Mouse (Mus musculus): ENCODE measurements around the gene Slc35f4. TPM values are rescaled to one million over a fixed set of nuclear protein-coding genes. Genes with fewer than 3 reads are reported as not detected.

Gene Slc35f4
- total RNA-seq, 1 experiment = 0.13 TPM

DNA sequence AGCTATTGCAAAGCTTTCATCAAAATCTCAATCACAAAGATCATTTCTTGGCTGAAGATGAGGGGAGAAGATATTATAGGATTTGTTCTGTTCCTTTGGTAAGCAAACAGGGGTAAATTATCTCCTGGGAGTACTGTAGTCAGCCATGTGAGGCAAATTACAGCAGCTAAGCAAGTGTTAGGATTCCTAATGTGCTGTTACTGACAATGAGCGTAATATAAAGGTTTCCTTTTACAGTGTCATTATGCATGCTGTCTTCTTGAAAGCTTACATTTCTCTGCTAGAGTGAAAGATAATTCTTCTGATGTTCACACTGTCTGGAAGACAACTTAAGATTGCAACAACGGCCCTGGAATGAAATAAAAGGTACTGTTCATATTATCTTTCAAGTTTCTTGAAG is 192.0 kb downstream of the Slc35f4 start:
- TF ChIP-seq ZNF384 (IDR thresholded peaks at IDR 0.05; ENCODE audit: low read depth, low read length) (no peak), MAFK (IDR thresholded peaks at IDR 0.05; ENCODE audit: insufficient read depth, low read depth, low read length) (no peak), HCFC1 (IDR thresholded peaks at IDR 0.05; ENCODE audit: borderline replicate concordance, insufficient read depth, low read length) (no peak), ZC3H11A (IDR thresholded peaks at IDR 0.05; ENCODE audit: borderline replicate concordance, low read depth, low read length) (no peak), CHD2 (IDR thresholded peaks at IDR 0.05; ENCODE audit: low read depth, low read length) (no peak)
- DNase-seq (ENCODE audit: low read depth, low spot score) = no peak
- H3K9ac ChIP-seq (ENCODE audit: insufficient read depth, low read depth, low read length, poor library complexity, severe bottlenecking) = no peak overlapping the region
- H3K36me3 ChIP-seq (ENCODE audit: control insufficient read depth, insufficient read depth, low read length, poor library complexity, severe bottlenecking) = no peaks in the 10 kb centered on the region
- no peak overlapping the region for H3K27ac ChIP-seq (ENCODE audit: insufficient read depth, low read depth, low read length, poor library complexity, severe bottlenecking)
- H3K4me1 ChIP-seq (ENCODE audit: control insufficient read depth in 2 of 2, insufficient read depth in 2 of 2, low read length in 2 of 2, poor library complexity in 1 of 2) = no peaks in the 10 kb centered on the region
- no peaks in the 10 kb centered on the region for H3K9me3 ChIP-seq (ENCODE audit: control insufficient read depth, insufficient read depth, low read depth, low read length)
- in situ Hi-C loops (cut with MboI; ENCODE audit: low sequenced_read_pairs in 2 of 2, unreplicated experiment in 2 of 2) = no loop called here
- H3K4me3 ChIP-seq (ENCODE audit: insufficient read depth in 1 of 2, low read depth in 1 of 2, low read length in 2 of 2, poor library complexity in 1 of 2, severe bottlenecking in 1 of 2) = no peak overlapping the region

DNA sequence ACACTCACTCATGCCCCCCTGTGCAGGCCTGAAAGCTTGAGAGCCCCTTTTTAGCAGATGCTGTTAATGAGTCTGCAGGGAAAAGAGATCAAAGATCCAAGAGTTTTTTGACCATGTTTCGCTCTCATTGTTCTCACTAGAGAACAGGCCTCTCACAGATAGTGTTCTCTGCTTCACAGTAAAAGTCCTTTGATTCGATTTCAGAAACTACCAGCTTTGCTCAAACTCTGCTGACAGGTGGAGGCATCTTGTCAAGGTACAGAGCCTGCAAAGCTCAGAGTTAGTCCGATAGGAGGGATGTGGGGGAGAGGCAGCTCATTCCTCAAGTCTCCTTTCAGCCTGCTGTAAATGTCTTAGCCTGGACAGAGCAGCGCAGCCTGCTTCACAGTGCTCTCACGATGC is 209.4 kb downstream of the Slc35f4 start:
- no peak overlapping the region for H3K9ac ChIP-seq (ENCODE audit: insufficient read depth, low read depth, low read length, poor library complexity, severe bottlenecking)
- H3K4me1 ChIP-seq (ENCODE audit: control insufficient read depth in 2 of 2, insufficient read depth in 2 of 2, low read length in 2 of 2, poor library complexity in 1 of 2) = 0 out of 4 replicates have a peak, but pooled peaks cover 2% of the 10 kb centered on the region in 2 experiments
- no peaks in the 10 kb centered on the region for H3K36me3 ChIP-seq (ENCODE audit: control insufficient read depth, insufficient read depth, low read length, poor library complexity, severe bottlenecking)
- TF ChIP-seq ZC3H11A (IDR thresholded peaks at IDR 0.05; ENCODE audit: borderline replicate concordance, low read depth, low read length) (no peak), HCFC1 (IDR thresholded peaks at IDR 0.05; ENCODE audit: borderline replicate concordance, insufficient read depth, low read length) (no peak), CHD2 (IDR thresholded peaks at IDR 0.05; ENCODE audit: low read depth, low read length) (no peak), MAFK (IDR thresholded peaks at IDR 0.05; ENCODE audit: insufficient read depth, low read depth, low read length) (no peak), ZNF384 (IDR thresholded peaks at IDR 0.05; ENCODE audit: low read depth, low read length) (no peak)
- no peak for DNase-seq (ENCODE audit: low read depth, low spot score)
- H3K9me3 ChIP-seq (ENCODE audit: control insufficient read depth, insufficient read depth, low read depth, low read length) = no peaks in the 10 kb centered on the region
- no peak overlapping the region for H3K27ac ChIP-seq (ENCODE audit: insufficient read depth, low read depth, low read length, poor library complexity, severe bottlenecking)
- in situ Hi-C loops (cut with MboI; ENCODE audit: low sequenced_read_pairs in 2 of 2, unreplicated experiment in 2 of 2) = no loop called here
- no peak overlapping the region for H3K4me3 ChIP-seq (ENCODE audit: insufficient read depth in 1 of 2, low read depth in 1 of 2, low read length in 2 of 2, poor library complexity in 1 of 2, severe bottlenecking in 1 of 2)

DNA sequence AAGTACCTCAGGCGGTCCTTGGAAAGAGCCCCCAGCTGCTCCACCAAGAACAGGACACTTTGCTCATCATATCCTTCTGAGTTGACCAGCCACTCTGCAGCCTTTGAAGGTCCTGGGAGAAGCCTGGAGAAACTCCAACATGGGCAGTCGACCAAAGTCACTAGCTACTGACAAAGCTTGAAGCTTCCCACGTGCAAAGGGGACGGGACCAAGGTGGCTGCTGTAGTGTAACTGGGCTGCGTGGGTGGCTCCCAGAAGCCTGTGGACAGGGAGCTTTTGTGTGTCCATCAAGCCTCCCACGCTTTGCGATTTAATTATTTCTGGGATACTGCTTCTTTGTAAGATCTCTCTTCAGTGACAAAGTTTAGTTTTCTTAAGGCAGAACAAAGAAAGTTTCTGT is 211.9 kb downstream of the Slc35f4 start:
- no peak for TF ChIP-seq CHD2 (IDR thresholded peaks at IDR 0.05; ENCODE audit: low read depth, low read length)
- TF ChIP-seq MAFK (IDR thresholded peaks at IDR 0.05; ENCODE audit: insufficient read depth, low read depth, low read length) = no peak
- TF ChIP-seq ZC3H11A (IDR thresholded peaks at IDR 0.05; ENCODE audit: borderline replicate concordance, low read depth, low read length) = no peak
- TF ChIP-seq ZNF384 (IDR thresholded peaks at IDR 0.05; ENCODE audit: low read depth, low read length) = no peak
- no peak for TF ChIP-seq HCFC1 (IDR thresholded peaks at IDR 0.05; ENCODE audit: borderline replicate concordance, insufficient read depth, low read length)
- in situ Hi-C loops (cut with MboI; ENCODE audit: low sequenced_read_pairs in 2 of 2, unreplicated experiment in 2 of 2) = no loop called here
- Histone ChIP-seq H3K27ac (ENCODE audit: insufficient read depth, low read depth, low read length, poor library complexity, severe bottlenecking) (no peak overlapping the region), H3K4me3 (ENCODE audit: insufficient read depth in 1 of 2, low read depth in 1 of 2, low read length in 2 of 2, poor library complexity in 1 of 2, severe bottlenecking in 1 of 2) (no peak overlapping the region), H3K9ac (ENCODE audit: insufficient read depth, low read depth, low read length, poor library complexity, severe bottlenecking) (no peak overlapping the region), H3K9me3 (ENCODE audit: control insufficient read depth, insufficient read depth, low read depth, low read length) (no peaks in the 10 kb centered on the region), H3K36me3 (ENCODE audit: control insufficient read depth, insufficient read depth, low read length, poor library complexity, severe bottlenecking) (no peaks in the 10 kb centered on the region), H3K4me1 (ENCODE audit: control insufficient read depth in 2 of 2, insufficient read depth in 2 of 2, low read length in 2 of 2, poor library complexity in 1 of 2) (0 out of 4 replicates have a peak, but pooled peaks cover 2% of the 10 kb centered on the region in 2 experiments)
- no peak for DNase-seq (ENCODE audit: low read depth, low spot score)

DNA sequence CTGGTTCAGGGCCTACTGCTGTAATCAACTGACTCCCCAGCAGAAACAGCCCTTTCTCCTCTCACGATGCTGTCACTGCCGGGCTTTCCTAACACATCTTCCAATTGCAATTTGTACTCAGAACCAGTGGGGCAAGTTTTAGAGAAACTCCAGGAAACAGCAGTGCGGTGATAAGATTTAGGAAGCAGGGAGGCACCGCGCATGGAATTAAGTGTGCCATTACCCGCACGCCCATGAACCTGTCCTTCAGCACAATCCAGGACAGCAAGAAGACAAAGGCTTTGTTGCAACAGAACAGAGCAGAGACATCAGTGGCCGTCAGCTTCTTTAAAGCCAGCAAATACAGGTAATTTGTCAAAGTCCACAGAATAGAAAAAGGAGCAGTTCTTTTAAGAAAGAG is 212.5 kb downstream of the Slc35f4 start:
- no peak for TF ChIP-seq ZC3H11A (IDR thresholded peaks at IDR 0.05; ENCODE audit: borderline replicate concordance, low read depth, low read length)
- no peak for TF ChIP-seq HCFC1 (IDR thresholded peaks at IDR 0.05; ENCODE audit: borderline replicate concordance, insufficient read depth, low read length)
- no peak for TF ChIP-seq MAFK (IDR thresholded peaks at IDR 0.05; ENCODE audit: insufficient read depth, low read depth, low read length)
- TF ChIP-seq CHD2 (IDR thresholded peaks at IDR 0.05; ENCODE audit: low read depth, low read length) = no peak
- no peak for TF ChIP-seq ZNF384 (IDR thresholded peaks at IDR 0.05; ENCODE audit: low read depth, low read length)

GRCm38 (mm10) chr14:49311548-49311947 is 214.3 kb downstream of the Slc35f4 start:
- Histone ChIP-seq H3K9me3 (ENCODE audit: control insufficient read depth, insufficient read depth, low read depth, low read length) (no peaks in the 10 kb centered on the region), H3K27ac (ENCODE audit: insufficient read depth, low read depth, low read length, poor library complexity, severe bottlenecking) (no peak overlapping the region), H3K4me3 (ENCODE audit: insufficient read depth in 1 of 2, low read depth in 1 of 2, low read length in 2 of 2, poor library complexity in 1 of 2, severe bottlenecking in 1 of 2) (no peak overlapping the region), H3K36me3 (ENCODE audit: control insufficient read depth, insufficient read depth, low read length, poor library complexity, severe bottlenecking) (no peaks in the 10 kb centered on the region), H3K4me1 (ENCODE audit: control insufficient read depth in 2 of 2, insufficient read depth in 2 of 2, low read length in 2 of 2, poor library complexity in 1 of 2) (0 out of 4 replicates have a peak, but pooled peaks cover 2% of the 10 kb centered on the region in 2 experiments), H3K9ac (ENCODE audit: insufficient read depth, low read depth, low read length, poor library complexity, severe bottlenecking) (no peak overlapping the region)
- DNase-seq (ENCODE audit: low read depth, low spot score) = no peak
- in situ Hi-C loops (cut with MboI; ENCODE audit: low sequenced_read_pairs in 2 of 2, unreplicated experiment in 2 of 2) = no loop called here
- TF ChIP-seq ZNF384 (IDR thresholded peaks at IDR 0.05; ENCODE audit: low read depth, low read length) = no peak

More for the DNA sequence above, 212.5 kb downstream of the Slc35f4 start:
- no peak overlapping the region for H3K27ac ChIP-seq (ENCODE audit: insufficient read depth, low read depth, low read length, poor library complexity, severe bottlenecking)
- no peak for DNase-seq (ENCODE audit: low read depth, low spot score)
- H3K9me3 ChIP-seq (ENCODE audit: control insufficient read depth, insufficient read depth, low read depth, low read length) = no peaks in the 10 kb centered on the region
- H3K36me3 ChIP-seq (ENCODE audit: control insufficient read depth, insufficient read depth, low read length, poor library complexity, severe bottlenecking) = no peaks in the 10 kb centered on the region
- in situ Hi-C loops (cut with MboI; ENCODE audit: low sequenced_read_pairs in 2 of 2, unreplicated experiment in 2 of 2) = no loop called here
- H3K4me1 ChIP-seq (ENCODE audit: control insufficient read depth in 2 of 2, insufficient read depth in 2 of 2, low read length in 2 of 2, poor library complexity in 1 of 2) = 0 out of 4 replicates have a peak, but pooled peaks cover 2% of the 10 kb centered on the region in 2 experiments
- no peak overlapping the region for H3K4me3 ChIP-seq (ENCODE audit: insufficient read depth in 1 of 2, low read depth in 1 of 2, low read length in 2 of 2, poor library complexity in 1 of 2, severe bottlenecking in 1 of 2)
- no peak overlapping the region for H3K9ac ChIP-seq (ENCODE audit: insufficient read depth, low read depth, low read length, poor library complexity, severe bottlenecking)

Data from ES-E14 (cell line).